Mouse (Mus musculus) granulocyte monocyte progenitor cell, adult 5-6 weeks (primary cell): ENCODE results near the gene Lcmt1. TPM values are rescaled to one million over a fixed set of nuclear protein-coding genes. Genes with fewer than 3 reads are reported as not detected.
A peak's percentile ranks its signal among the peaks of the same experiment; 100 is the strongest.

ENCODE experiments used
- ATAC-seq: replicated peaks from 2 replicates; pipeline ENCODE4 v1.8.0; 2016; ENCODE audit warnings: mild to moderate bottlenecking, moderate TSS enrichment, inconsistent platforms; ENCODE audit not compliant: poor library complexity, severe bottlenecking
- total RNA-seq, 2 experiments: library from RNA; stranded (forward) in 1 of 2; stranded (reverse) in 1 of 2; fragments of 200-712, 200-1000 nt in 1 of 2; fragments of >200 nt in 1 of 2; fragmentation: Nextera tagmentation in 1 of 2; gene quantifications; 2 replicates each; pipeline ENCODE4 v1.2.3; 2014 to 2017

Lcmt1 gene
- total RNA-seq, 2 experiments from 2014 or later: 37.2 to 44.7 TPM

GRCm38 (mm10) chr7:123449676-123450075, 80.1 kb downstream of the Lcmt1 start:
- ATAC-seq: no peak

GRCm38 (mm10) chr7:123450515-123450914, 80.9 kb downstream of the Lcmt1 start:
- no peak for ATAC-seq

- ATAC-seq: no peak
Measured at GRCm38 (mm10) chr7:123452551-123452950, 83.0 kb downstream of the Lcmt1 start.

GRCm38 (mm10) chr7:123453066-123453465, 83.5 kb downstream of the Lcmt1 start:
- no peak for ATAC-seq

- ATAC-seq: peak; percentile 42; the same call in 1 of the 2 replicates
Measured at GRCm38 (mm10) chr7:123455088-123455487, 85.5 kb downstream of the Lcmt1 start.

- ATAC-seq: no peak
Measured at GRCm38 (mm10) chr7:123458309-123458708, 88.7 kb downstream of the Lcmt1 start.

GRCm38 (mm10) chr7:123459247-123459646, 89.7 kb downstream of the Lcmt1 start:
- no peak for ATAC-seq

GRCm38 (mm10) chr7:123461316-123461715, 91.7 kb downstream of the Lcmt1 start:
- no peak for ATAC-seq

GRCm38 (mm10) chr7:123462070-123462501, 92.5 kb downstream of the Lcmt1 start, which contains the start of gene Aqp8:
Gene Aqp8 (plus strand): TSS chr7:123462291.
- no peak for ATAC-seq

GRCm38 (mm10) chr7:123463569-123463968, 94.0 kb downstream of the Lcmt1 start:
- no peak for ATAC-seq

- peak; percentile 96 for ATAC-seq
Measured at GRCm38 (mm10) chr7:123465692-123466387, 96.3 kb downstream of the Lcmt1 start.

- no peak for ATAC-seq
Measured at GRCm38 (mm10) chr7:123467961-123468360, 98.4 kb downstream of the Lcmt1 start.

Other genes starting within 250 kb of the Lcmt1 start
- 26.8 and 33.8 TPM in 2 replicates for gene Tnrc6a, start 245.9 kb upstream of the Lcmt1 start, total RNA-seq (2014; fragmentation: Nextera tagmentation)
- gene Tnrc6a, start 245.9 kb upstream of the Lcmt1 start, total RNA-seq (2017): 24.9 and 31.8 TPM in 2 replicates
- gene Slc5a11, start 155.0 kb upstream of the Lcmt1 start, total RNA-seq (2014; fragmentation: Nextera tagmentation): 3.4 and 8.1 TPM in 2 replicates
- 1.0 and 21.1 TPM in 2 replicates for gene Slc5a11, start 155.0 kb upstream of the Lcmt1 start, total RNA-seq (2017)
- 95.5 and 117 TPM in 2 replicates for gene Arhgap17, start 131 bp downstream of the Lcmt1 start, total RNA-seq (2014; fragmentation: Nextera tagmentation)
- 28.7 and 33.8 TPM in 2 replicates for gene Arhgap17, start 131 bp downstream of the Lcmt1 start, total RNA-seq (2017)
- not detected in 2 replicates for gene Aqp8, start 92.5 kb downstream of the Lcmt1 start, total RNA-seq (2014; fragmentation: Nextera tagmentation)
- not detected in 2 replicates for gene Aqp8, start 92.5 kb downstream of the Lcmt1 start, total RNA-seq (2017)
- gene Zkscan2, start 130.7 kb downstream of the Lcmt1 start, total RNA-seq (2014; fragmentation: Nextera tagmentation): 0.11 TPM in 1 of 2 replicates, not detected in the other
- not detected in 2 replicates for gene Zkscan2, start 130.7 kb downstream of the Lcmt1 start, total RNA-seq (2017)